Mouse (Mus musculus) naive thymus-derived CD4-positive, alpha-beta T cell, adult 2 months (primary cell): ENCODE data around the gene 1500009L16Rik.

Experiments used
- DNase-seq: peaks from one replicate; pipeline ENCODE4 v3.0.0-alpha.2; 2011; ENCODE audit warnings: low read depth

Gene 1500009L16Rik

GRCm38 (mm10) chr10:83760535-83760934 lies 37.9 kb downstream of the 1500009L16Rik start:
- DNase-seq: no peak

DNA sequence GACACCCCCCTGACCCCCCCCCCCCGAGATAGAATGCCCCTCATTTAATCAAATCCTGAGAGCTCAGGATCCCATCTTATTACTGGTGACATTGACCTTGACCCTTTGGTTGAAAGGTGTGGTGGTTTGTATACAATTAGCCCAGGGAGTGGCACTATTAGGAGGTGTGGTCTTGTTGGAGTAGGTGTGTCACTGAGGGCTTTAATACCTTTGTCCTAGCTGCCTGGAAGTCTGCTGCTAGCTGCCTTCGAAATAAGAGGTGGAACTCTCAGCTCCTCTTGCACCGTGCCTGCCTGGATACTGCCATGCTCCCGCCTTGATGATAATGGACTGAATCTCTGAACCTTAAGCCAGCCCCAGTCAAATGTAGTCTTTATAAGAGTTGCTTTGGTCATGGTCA lies 41.2 kb downstream of the 1500009L16Rik start:
- no peak for DNase-seq

- DNase-seq: no peak
Measured at GRCm38 (mm10) chr10:83766882-83767281, 44.2 kb downstream of the 1500009L16Rik start.

DNA sequence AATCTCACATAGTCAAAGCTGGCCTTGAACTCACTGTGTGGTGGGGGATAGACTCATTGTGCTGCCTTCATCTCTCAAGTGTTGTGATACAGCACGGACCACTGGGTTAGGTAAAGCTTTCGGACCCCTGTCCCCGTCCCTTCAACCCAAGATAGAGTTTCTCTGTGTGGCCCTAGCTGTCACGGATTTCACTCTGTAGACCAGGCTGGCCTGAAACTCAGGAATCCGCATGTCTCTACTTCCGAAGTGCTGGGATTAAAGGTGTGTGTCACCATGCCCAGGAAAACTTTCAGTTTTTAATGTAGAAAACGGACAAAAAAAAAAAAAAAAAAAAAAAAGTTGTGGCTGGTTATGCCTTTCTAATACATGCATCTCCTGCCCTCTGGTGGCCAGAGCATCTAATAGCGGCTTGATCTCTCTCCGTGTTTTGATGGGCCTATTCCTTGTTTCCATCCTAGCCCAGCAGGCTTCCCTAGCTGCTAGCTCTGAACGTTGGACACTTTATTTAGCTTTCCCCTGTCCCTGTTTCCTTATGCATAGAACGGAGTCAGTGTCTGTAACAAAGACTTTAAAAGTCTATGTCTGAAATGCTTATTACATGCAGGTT lies 53.7 kb downstream of the 1500009L16Rik start:
- peak; percentile 57 for DNase-seq

- DNase-seq: no peak
Measured at GRCm38 (mm10) chr10:83777253-83777652, 54.6 kb downstream of the 1500009L16Rik start.

DNA sequence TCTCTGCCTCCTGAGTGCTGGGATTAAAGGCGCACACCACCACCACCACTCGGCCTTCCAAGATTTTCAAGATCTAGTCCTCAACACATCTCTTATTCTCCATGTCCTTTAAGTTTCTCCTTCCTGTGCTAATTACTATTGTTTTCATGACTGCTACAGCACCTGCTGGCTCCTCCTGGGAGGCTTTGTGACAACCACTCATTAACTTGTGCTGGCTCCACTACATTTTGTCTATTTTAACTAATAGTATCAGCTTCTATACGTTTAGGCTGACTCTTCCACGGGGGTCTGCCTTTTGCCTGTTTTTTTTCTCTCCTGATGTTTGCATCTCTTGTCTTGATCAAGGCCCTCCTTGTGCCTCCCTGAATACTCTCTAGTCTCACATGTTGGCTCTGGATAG lies 59.2 kb downstream of the 1500009L16Rik start:
- DNase-seq: no peak

DNA sequence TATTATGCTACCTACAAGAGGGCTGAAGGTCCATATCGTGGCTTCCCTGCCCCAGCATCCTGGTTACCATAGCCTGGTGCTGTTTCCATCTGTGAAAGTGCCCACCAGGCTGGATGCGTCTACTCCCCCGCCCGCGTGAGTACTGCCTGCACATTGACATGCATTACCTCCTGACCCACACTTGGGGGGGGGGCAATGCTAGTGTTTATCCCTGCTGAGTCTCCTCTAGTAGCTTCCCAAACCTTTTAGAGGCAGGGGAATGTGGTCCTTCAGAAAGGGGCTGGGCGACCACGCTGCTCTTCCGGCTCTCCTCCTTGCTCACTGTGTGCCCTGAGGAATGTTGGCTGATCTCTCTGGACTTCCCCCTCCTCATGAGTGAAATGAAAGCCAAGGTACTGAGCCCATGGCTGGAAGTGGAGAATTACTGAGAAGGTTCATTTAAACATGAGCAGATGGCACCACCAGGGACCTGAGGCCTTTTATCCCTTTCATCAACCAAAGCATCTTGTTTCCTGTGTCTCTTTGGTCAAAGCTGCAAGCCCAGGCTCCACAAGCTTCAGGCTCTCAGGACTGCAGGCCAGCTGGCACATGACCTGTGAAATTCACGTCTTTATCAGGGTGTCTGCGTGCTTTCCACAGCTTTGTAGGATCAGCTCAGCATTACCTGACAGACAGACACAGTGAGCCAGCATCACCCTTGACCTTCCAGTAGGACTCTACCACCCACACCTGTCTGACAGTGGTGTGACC lies 59.9 kb downstream of the 1500009L16Rik start:
- DNase-seq: no peak

DNA sequence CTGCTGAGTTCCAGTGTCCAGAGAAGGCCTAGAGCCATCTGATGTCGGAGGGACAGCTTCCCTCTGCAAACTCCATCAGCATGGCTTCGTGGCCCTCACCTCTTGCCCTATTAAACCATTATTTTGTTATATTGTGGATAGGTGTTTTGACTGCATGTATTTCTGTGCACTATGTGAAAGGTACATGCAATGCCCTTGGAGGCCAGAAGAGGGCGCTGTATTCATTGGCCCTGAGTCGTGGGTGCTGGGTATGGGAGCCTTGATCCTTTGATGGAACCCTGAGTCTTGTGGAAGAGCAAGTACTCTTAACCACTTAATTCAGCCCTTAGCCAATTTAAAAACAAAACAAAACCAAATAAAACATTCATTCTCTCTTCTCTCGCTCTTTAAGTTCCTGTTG lies 62.3 kb downstream of the 1500009L16Rik start:
- DNase-seq: peak; percentile 20

- no peak for DNase-seq
Measured at GRCm38 (mm10) chr10:83785627-83786392, 63.1 kb downstream of the 1500009L16Rik start.

- DNase-seq: no peak
Measured at GRCm38 (mm10) chr10:83795088-83795487, 72.4 kb downstream of the 1500009L16Rik start.

- no peak for DNase-seq
Measured at GRCm38 (mm10) chr10:83795500-83795899, 72.8 kb downstream of the 1500009L16Rik start.

GRCm38 (mm10) chr10:83804021-83804420 lies 81.4 kb downstream of the 1500009L16Rik start:
- no peak for DNase-seq

DNA sequence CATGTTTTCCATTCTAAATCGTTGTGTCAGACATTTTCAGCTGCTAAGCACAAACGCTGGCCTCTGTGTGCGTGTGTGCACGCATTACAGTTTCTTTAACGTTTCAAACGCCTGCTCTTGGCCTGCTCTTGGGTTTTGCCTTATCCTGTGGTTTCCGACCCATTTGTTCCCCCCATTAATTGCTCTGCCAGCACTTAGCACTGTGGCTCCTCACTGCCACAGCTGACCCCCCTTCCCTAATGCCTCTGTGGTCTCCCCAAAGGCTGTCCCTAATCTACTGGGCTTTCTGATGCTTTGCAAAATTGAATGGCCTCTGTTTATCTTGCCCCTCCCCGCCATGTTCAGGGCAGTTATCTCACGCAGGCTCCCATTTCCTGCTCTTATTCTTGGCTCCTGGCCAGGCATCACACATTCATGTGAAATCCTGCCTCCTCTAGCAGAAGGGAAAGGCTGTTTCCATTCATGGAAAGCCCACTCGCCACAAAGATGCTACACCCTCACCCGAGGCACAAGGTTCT lies 82.6 kb downstream of the 1500009L16Rik start:
- DNase-seq: no peak

- DNase-seq: no peak
Measured at GRCm38 (mm10) chr10:83807251-83807650, 84.6 kb downstream of the 1500009L16Rik start.
